Mouse (Mus musculus) left cerebral cortex, postnatal 4 days (tissue): Measurements from ENCODE around the gene Wwc1. TPM values are rescaled to one million over a fixed set of nuclear protein-coding genes. Genes with fewer than 3 reads are reported as not detected.

ENCODE experiments used
- total RNA-seq, 2 experiments: library from RNA; stranded (reverse); gene quantifications; 2 replicates each; pipeline ENCODE4 v1.2.3; 2021

The Wwc1 gene
- total RNA-seq, 2 experiments from 2014 or later: 106 to 129 TPM

Other genes with a start within 250 kb of the Wwc1 start
- 10 to 100 TPM; 64.9 to 70.1 TPM for gene Pank3, start 211.0 kb downstream of the Wwc1 start, total RNA-seq
- gene Fbll1, start 181.6 kb downstream of the Wwc1 start, total RNA-seq: 10 to 100 TPM; 51.9 to 53.1 TPM
- 10 to 100 TPM; 54.7 to 57.0 TPM for gene Rars, start 146.0 kb downstream of the Wwc1 start, total RNA-seq